Mouse (Mus musculus): Measurements from ENCODE around the gene Commd3. TPM values are rescaled to one million over a fixed set of nuclear protein-coding genes. Genes with fewer than 3 reads are reported as not detected.
A peak's percentile ranks its signal among the peaks of the same experiment; 100 is the strongest.

Gene Commd3
- polyA plus RNA-seq, 1 experiment = 141 TPM

- H3K27me3 ChIP-seq (ENCODE audit: control insufficient read depth, insufficient read depth, insufficient read length) = no peaks in the 10 kb centered on the region
- no peaks in the 10 kb centered on the region for H3K79me3 ChIP-seq (ENCODE audit: low read depth)
- no peaks in the 10 kb centered on the region for H3K79me2 ChIP-seq (ENCODE audit: control insufficient read depth, insufficient read depth)
- no peaks in the 10 kb centered on the region for H3K36me3 ChIP-seq (ENCODE audit: control insufficient read depth, insufficient read depth)
- no peak overlapping the region for H3K4me3 ChIP-seq (ENCODE audit: insufficient read depth, poor library complexity, severe bottlenecking)
- H3ac ChIP-seq (ENCODE audit: control insufficient read depth, insufficient read length, low read depth) = no peak overlapping the region
- no peak for TF ChIP-seq CEBPB (IDR thresholded peaks at IDR 0.05; ENCODE audit: low read depth)
Measured at GRCm38 (mm10) chr2:18664003-18664402, 8.2 kb upstream of the Commd3 start.

GRCm38 (mm10) chr2:18671041-18671440, 1.1 kb upstream of the Commd3 start:
- Histone ChIP-seq H3K79me3 (ENCODE audit: low read depth) (peaks cover 12% of the 10 kb centered on the region), H3K79me2 (ENCODE audit: control insufficient read depth, insufficient read depth) (peaks cover 23% of the 10 kb centered on the region), H3K27me3 (ENCODE audit: control insufficient read depth, insufficient read depth, insufficient read length) (no peaks in the 10 kb centered on the region), H3ac (ENCODE audit: control insufficient read depth, insufficient read length, low read depth) (no peak overlapping the region), H3K4me3 (ENCODE audit: insufficient read depth, poor library complexity, severe bottlenecking) (no peak overlapping the region), H3K36me3 (ENCODE audit: control insufficient read depth, insufficient read depth) (peaks cover 6% of the 10 kb centered on the region)
- no peak for TF ChIP-seq MAX (IDR thresholded peaks at IDR 0.05)
- no peak for TF ChIP-seq USF1 (IDR thresholded peaks at IDR 0.05; ENCODE audit: low read depth)
- TF ChIP-seq CEBPB (IDR thresholded peaks at IDR 0.05; ENCODE audit: low read depth) = no peak
- no peak for TF ChIP-seq MYOD1 (IDR thresholded peaks at IDR 0.05; ENCODE audit: control insufficient read depth, insufficient read length, low read depth)

GRCm38 (mm10) chr2:18672766-18673164, 581 bp downstream of the Commd3 start:
- peaks cover 26% of the 10 kb centered on the region for H3K79me2 ChIP-seq (ENCODE audit: control insufficient read depth, insufficient read depth)
- peak overlapping the region; percentile 93 for H3ac ChIP-seq (ENCODE audit: control insufficient read depth, insufficient read length, low read depth)
- no peak for TF ChIP-seq USF1 (IDR thresholded peaks at IDR 0.05; ENCODE audit: low read depth)
- no peak for TF ChIP-seq CEBPB (IDR thresholded peaks at IDR 0.05; ENCODE audit: low read depth)
- no peak for TF ChIP-seq MAX (IDR thresholded peaks at IDR 0.05)
- TF ChIP-seq MYOD1 (IDR thresholded peaks at IDR 0.05; ENCODE audit: control insufficient read depth, insufficient read length, low read depth) = no peak
- TF ChIP-seq FOSL1 (IDR thresholded peaks at IDR 0.05; ENCODE audit: insufficient read depth, low read length, poor library complexity, severe bottlenecking) = no peak
- no peak for TF ChIP-seq CTCF (IDR thresholded peaks at IDR 0.05; ENCODE audit: control insufficient read depth, insufficient read depth, insufficient read length)
- no peak for TF ChIP-seq MYOG (IDR thresholded peaks at IDR 0.05; ENCODE audit: control insufficient read depth, extremely low read depth, insufficient read length)
- peaks cover 14% of the 10 kb centered on the region for H3K79me3 ChIP-seq (ENCODE audit: low read depth)
- H3K27me3 ChIP-seq (ENCODE audit: control insufficient read depth, insufficient read depth, insufficient read length) = no peaks in the 10 kb centered on the region
- H3K4me3 ChIP-seq (ENCODE audit: insufficient read depth, poor library complexity, severe bottlenecking) = peak overlapping the region; percentile 76
- H3K36me3 ChIP-seq (ENCODE audit: control insufficient read depth, insufficient read depth) = peaks cover 7% of the 10 kb centered on the region

- H3K79me3 ChIP-seq (ENCODE audit: low read depth) = peaks cover 23% of the 10 kb centered on the region
- H3K4me3 ChIP-seq (ENCODE audit: insufficient read depth, poor library complexity, severe bottlenecking) = no peak overlapping the region
- H3ac ChIP-seq (ENCODE audit: control insufficient read depth, insufficient read length, low read depth) = no peak overlapping the region
- peaks cover 37% of the 10 kb centered on the region for H3K79me2 ChIP-seq (ENCODE audit: control insufficient read depth, insufficient read depth)
- peaks cover 7% of the 10 kb centered on the region for H3K36me3 ChIP-seq (ENCODE audit: control insufficient read depth, insufficient read depth)
- TF ChIP-seq CEBPB (IDR thresholded peaks at IDR 0.05; ENCODE audit: low read depth) (no peak), FOSL1 (IDR thresholded peaks at IDR 0.05; ENCODE audit: insufficient read depth, low read length, poor library complexity, severe bottlenecking) (no peak)
- H3K27me3 ChIP-seq (ENCODE audit: control insufficient read depth, insufficient read depth, insufficient read length) = no peaks in the 10 kb centered on the region
Measured at GRCm38 (mm10) chr2:18673766-18674165, 1.6 kb downstream of the Commd3 start.

- H3K4me3 ChIP-seq (ENCODE audit: insufficient read depth, poor library complexity, severe bottlenecking) = no peak overlapping the region
- no peaks in the 10 kb centered on the region for H3K27me3 ChIP-seq (ENCODE audit: control insufficient read depth, insufficient read depth, insufficient read length)
- H3K79me3 ChIP-seq (ENCODE audit: low read depth) = peaks cover 28% of the 10 kb centered on the region
- peaks cover 42% of the 10 kb centered on the region for H3K79me2 ChIP-seq (ENCODE audit: control insufficient read depth, insufficient read depth)
- no peak overlapping the region for H3ac ChIP-seq (ENCODE audit: control insufficient read depth, insufficient read length, low read depth)
- H3K36me3 ChIP-seq (ENCODE audit: control insufficient read depth, insufficient read depth) = peaks cover 7% of the 10 kb centered on the region
- no peak for TF ChIP-seq FOSL1 (IDR thresholded peaks at IDR 0.05; ENCODE audit: insufficient read depth, low read length, poor library complexity, severe bottlenecking)
- no peak for TF ChIP-seq MYOG (IDR thresholded peaks at IDR 0.05; ENCODE audit: control insufficient read depth, extremely low read depth, insufficient read length)
- no peak for TF ChIP-seq MYOD1 (IDR thresholded peaks at IDR 0.05; ENCODE audit: control insufficient read depth, insufficient read length, low read depth)
- no peak for TF ChIP-seq MAX (IDR thresholded peaks at IDR 0.05)
- TF ChIP-seq USF1 (IDR thresholded peaks at IDR 0.05; ENCODE audit: low read depth) = no peak
- TF ChIP-seq CTCF (IDR thresholded peaks at IDR 0.05; ENCODE audit: control insufficient read depth, insufficient read depth, insufficient read length) = no peak
Measured at GRCm38 (mm10) chr2:18674193-18674902, 2.2 kb downstream of the Commd3 start.

- Histone ChIP-seq H3K79me3 (ENCODE audit: low read depth) (peaks cover 41% of the 10 kb centered on the region), H3K79me2 (ENCODE audit: control insufficient read depth, insufficient read depth) (peaks cover 58% of the 10 kb centered on the region), H3ac (ENCODE audit: control insufficient read depth, insufficient read length, low read depth) (peak overlapping the region; percentile 62), H3K4me3 (ENCODE audit: insufficient read depth, poor library complexity, severe bottlenecking) (peak overlapping the region; percentile 74), H3K27me3 (ENCODE audit: control insufficient read depth, insufficient read depth, insufficient read length) (no peaks in the 10 kb centered on the region), H3K36me3 (ENCODE audit: control insufficient read depth, insufficient read depth) (peaks cover 7% of the 10 kb centered on the region)
- no peak for TF ChIP-seq MAX (IDR thresholded peaks at IDR 0.05)
- TF ChIP-seq MYOG (IDR thresholded peaks at IDR 0.05; ENCODE audit: control insufficient read depth, extremely low read depth, insufficient read length) = no peak
- no peak for TF ChIP-seq MYOD1 (IDR thresholded peaks at IDR 0.05; ENCODE audit: control insufficient read depth, insufficient read length, low read depth)
- no peak for TF ChIP-seq CTCF (IDR thresholded peaks at IDR 0.05; ENCODE audit: control insufficient read depth, insufficient read depth, insufficient read length)
- no peak for TF ChIP-seq FOSL1 (IDR thresholded peaks at IDR 0.05; ENCODE audit: insufficient read depth, low read length, poor library complexity, severe bottlenecking)
Measured at GRCm38 (mm10) chr2:18675681-18676456, 3.7 kb downstream of the Commd3 start.

Measured in C2C12 (cell line).